Mouse (Mus musculus): ENCODE data around the gene Srgap1. TPM values are rescaled to one million over a fixed set of nuclear protein-coding genes. Genes with fewer than 3 reads are reported as not detected.

Srgap1 gene
- polyA plus RNA-seq, 1 experiment = 67.1 TPM

DNA sequence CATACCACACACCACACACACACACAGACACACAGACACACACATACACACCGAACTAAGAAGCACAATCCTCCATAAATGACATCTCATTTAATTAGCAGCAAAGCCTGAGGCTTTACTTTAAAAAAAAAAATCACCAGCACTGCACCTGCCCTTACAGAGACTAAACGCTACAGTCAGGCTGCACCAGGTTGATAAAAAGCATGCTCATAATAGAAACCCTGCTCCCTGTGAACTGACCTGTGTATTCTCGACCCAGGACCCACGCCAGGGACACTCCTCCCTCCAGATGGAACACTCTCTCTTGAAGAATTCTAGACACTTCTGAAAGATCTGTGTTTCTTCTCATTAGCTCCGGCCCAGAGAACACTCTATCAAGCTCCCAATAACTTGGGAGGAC, 52.5 kb downstream of the Srgap1 start:
- TF ChIP-seq POLR2A (IDR thresholded peaks at IDR 0.05; ENCODE audit: borderline replicate concordance, extremely low read depth, insufficient read depth, insufficient read length, poor library complexity, severe bottlenecking) (no peak), CTCF (IDR thresholded peaks at IDR 0.05; ENCODE audit: borderline replicate concordance, extremely low read depth, insufficient read depth, insufficient read length) (no peak)
- no peak for DNase-seq (ENCODE audit: low read depth)

DNA sequence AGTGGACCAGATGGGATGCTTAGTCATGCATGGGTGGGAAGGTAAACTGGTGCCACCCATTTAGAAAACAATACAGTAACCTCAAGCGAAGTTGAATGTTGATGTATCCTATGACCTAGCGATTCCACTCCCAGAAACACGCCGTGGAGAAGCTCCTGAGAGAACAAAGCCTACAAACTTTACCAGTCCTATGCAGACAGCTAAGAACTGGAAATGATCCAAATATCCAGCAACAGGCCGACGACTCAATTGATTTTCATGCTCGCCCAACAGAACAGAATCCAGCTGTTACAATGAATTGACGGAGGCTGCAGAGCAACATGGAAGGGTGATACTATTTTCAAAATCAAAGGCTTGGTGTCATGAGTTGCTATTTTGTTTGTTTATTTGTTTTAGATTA, 54.5 kb downstream of the Srgap1 start:
- no peak for DNase-seq (ENCODE audit: low read depth)
- no peak for TF ChIP-seq CTCF (IDR thresholded peaks at IDR 0.05; ENCODE audit: borderline replicate concordance, extremely low read depth, insufficient read depth, insufficient read length)
- TF ChIP-seq POLR2A (IDR thresholded peaks at IDR 0.05; ENCODE audit: borderline replicate concordance, extremely low read depth, insufficient read depth, insufficient read length, poor library complexity, severe bottlenecking) = no peak

DNA sequence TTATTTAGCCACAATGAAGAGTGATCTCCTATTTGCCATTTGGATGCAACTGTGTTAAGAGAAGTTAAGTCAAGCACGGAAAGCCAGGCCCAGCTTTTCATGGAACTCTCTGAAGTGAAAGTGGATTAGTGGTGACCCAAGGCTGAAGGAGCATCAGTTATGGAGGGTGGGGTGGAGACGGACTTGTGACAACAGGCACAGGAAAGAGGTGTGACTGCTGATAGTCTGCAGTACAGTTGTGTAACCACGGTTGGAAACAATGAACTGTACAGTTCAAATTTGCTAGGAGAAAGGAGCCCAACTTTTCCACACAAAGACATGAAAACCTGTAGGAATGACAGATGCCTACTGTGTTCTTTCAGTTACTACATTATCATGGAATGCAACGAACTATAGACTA, 60.1 kb downstream of the Srgap1 start:
- no peak for TF ChIP-seq POLR2A (IDR thresholded peaks at IDR 0.05; ENCODE audit: borderline replicate concordance, extremely low read depth, insufficient read depth, insufficient read length, poor library complexity, severe bottlenecking)
- TF ChIP-seq CTCF (IDR thresholded peaks at IDR 0.05; ENCODE audit: borderline replicate concordance, extremely low read depth, insufficient read depth, insufficient read length) = no peak
- no peak for DNase-seq (ENCODE audit: low read depth)

DNA sequence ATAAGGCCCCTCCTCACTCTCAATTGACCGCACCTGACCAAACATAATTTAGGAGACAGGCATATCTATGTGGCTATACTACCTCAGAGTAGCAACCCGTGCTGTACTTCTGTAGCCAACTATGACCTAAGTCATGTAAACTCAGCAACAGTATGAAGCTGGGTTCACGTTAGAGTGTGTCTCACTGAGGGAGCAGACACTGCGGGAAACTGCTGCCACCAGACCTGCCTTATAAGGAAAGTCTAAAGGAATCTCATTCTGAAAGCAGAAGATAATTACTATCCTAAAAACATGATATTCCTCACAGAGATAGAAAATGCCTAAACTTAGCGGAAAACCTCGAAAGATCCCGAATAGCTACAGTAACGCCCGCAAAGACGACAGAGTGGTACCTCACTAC, 62.2 kb downstream of the Srgap1 start:
- no peak for TF ChIP-seq POLR2A (IDR thresholded peaks at IDR 0.05; ENCODE audit: borderline replicate concordance, extremely low read depth, insufficient read depth, insufficient read length, poor library complexity, severe bottlenecking)
- TF ChIP-seq CTCF (IDR thresholded peaks at IDR 0.05; ENCODE audit: borderline replicate concordance, extremely low read depth, insufficient read depth, insufficient read length) = no peak
- DNase-seq (ENCODE audit: low read depth) = no peak

DNA sequence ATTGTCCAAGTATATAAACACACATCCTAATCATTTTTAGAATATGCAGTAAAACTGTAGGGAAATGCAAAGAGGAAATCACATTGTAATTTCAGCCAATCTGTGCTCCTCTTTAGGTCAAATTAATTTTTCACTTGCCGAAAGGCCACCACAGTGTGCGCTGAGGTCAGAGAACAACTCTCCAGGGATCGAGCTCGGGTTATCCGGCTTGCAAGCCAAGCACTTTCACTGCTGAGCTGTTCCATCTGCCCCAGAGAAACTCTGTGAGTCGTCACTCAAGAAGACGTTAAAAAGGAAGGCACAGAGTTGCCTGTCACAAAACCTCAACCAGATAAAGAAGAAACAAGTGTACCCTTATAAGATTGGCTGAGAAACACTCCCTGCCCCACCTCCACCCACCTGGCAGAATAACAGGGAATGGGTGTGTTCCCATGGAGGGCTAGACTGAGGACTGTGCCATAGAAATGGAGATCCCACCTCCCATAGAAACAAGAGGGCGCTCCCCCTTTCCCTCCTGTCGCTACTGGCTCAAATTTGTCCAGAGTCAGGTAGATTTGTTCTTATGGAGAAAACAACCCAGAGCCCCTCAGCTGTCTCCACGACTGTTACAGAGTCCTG, 63.0 kb downstream of the Srgap1 start:
- DNase-seq (ENCODE audit: low read depth) = no peak
- TF ChIP-seq CTCF (IDR thresholded peaks at IDR 0.05; ENCODE audit: borderline replicate concordance, extremely low read depth, insufficient read depth, insufficient read length) (no peak), POLR2A (IDR thresholded peaks at IDR 0.05; ENCODE audit: borderline replicate concordance, extremely low read depth, insufficient read depth, insufficient read length, poor library complexity, severe bottlenecking) (no peak)

DNA sequence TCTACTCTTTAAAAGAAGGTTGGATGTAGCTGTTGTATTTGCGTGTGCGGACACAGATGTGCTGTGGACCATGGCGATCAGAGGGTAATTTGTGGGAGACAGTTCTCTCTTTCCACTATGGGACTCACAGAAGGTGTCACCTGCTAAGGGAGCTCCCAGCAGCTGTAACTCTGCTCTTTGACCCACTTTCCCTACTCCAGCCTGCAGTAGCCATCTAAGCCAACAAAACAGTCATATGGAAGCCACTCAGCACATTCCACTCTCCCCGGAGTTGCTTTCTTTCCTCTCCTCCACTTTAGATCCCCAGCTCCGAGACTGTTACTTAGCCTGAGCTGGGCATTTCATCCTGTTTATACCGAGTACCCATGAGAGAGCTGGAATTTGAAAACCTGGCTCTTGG, 71.8 kb downstream of the Srgap1 start:
- no peak for DNase-seq (ENCODE audit: low read depth)

DNA sequence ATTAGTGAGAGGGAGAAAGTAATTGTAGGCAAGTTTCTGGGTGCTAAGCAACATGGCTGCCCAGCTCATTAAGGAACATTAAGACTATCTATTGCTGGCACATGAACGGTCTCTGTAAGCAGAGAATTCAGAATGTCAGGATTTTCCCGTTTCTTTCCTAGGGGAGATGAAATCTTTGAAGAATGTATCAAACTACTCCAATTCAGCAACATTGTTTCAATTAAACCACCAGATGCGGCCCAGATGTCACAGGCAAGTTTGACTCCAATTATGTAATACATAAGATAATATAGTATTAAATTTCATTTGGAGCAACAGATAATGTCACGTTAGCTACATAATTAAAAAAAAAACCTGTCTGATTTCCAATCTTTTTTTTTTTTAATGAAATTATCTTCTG, 72.5 kb downstream of the Srgap1 start:
- TF ChIP-seq POLR2A (IDR thresholded peaks at IDR 0.05; ENCODE audit: borderline replicate concordance, extremely low read depth, insufficient read depth, insufficient read length, poor library complexity, severe bottlenecking) = no peak
- TF ChIP-seq CTCF (IDR thresholded peaks at IDR 0.05; ENCODE audit: borderline replicate concordance, extremely low read depth, insufficient read depth, insufficient read length) = no peak
- no peak for DNase-seq (ENCODE audit: low read depth)

More for the DNA sequence above, 71.8 kb downstream of the Srgap1 start:
- TF ChIP-seq POLR2A (IDR thresholded peaks at IDR 0.05; ENCODE audit: borderline replicate concordance, extremely low read depth, insufficient read depth, insufficient read length, poor library complexity, severe bottlenecking) (no peak), CTCF (IDR thresholded peaks at IDR 0.05; ENCODE audit: borderline replicate concordance, extremely low read depth, insufficient read depth, insufficient read length) (no peak)

DNA sequence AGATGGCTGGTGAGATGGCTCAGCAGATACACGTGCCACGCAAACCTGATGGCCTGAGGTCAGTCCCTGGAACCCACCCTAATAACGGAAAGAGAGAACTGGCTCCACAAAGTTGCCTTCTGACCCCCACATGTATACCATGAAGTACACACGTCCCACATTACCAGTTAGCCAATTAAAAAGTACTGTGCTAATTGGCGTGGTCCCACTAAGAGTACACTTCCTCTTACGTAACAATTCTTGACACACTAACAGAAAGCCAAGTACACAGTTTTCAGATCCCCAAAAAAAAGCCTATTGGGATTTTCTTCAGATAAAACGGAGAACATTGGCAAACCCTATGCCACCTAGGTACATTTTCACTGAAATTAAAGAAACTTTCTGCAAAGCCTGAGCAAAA, 73.8 kb downstream of the Srgap1 start:
- no peak for DNase-seq (ENCODE audit: low read depth)

DNA sequence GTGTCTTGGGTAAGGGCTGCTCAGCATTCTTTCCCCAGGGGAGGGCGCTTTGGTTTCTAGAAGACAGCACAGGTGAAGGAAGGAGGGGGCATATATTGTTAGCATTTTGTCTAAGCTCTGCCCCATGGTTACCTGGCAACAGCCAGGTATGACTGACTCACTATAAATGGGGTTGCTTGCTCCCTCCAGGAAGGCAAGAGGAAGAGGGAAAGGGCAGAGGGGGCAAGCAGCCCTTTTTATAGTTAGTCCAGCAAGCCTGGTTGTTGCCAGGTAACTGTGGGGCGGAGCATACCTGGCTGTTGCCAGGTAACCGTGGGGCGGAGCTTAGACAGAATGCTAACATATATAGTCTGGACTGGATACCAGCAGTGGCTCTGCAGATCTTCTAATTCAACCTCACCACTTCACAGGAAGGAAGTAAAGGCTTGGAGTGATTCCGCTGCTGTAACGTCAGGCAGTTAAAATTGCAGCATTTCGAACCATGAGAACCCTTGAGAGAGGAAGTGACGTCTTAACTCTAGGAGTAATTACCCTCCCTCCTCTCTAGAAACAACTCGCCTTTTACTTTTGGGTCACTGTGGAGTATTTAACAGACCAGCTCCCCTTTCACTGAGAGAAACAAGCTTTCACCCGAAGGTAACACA, 74.7 kb downstream of the Srgap1 start:
- TF ChIP-seq POLR2A (IDR thresholded peaks at IDR 0.05; ENCODE audit: borderline replicate concordance, extremely low read depth, insufficient read depth, insufficient read length, poor library complexity, severe bottlenecking) (no peak), CTCF (IDR thresholded peaks at IDR 0.05; ENCODE audit: borderline replicate concordance, extremely low read depth, insufficient read depth, insufficient read length) (no peak)
- DNase-seq (ENCODE audit: low read depth) = no peak

More for the DNA sequence above, 73.8 kb downstream of the Srgap1 start:
- TF ChIP-seq POLR2A (IDR thresholded peaks at IDR 0.05; ENCODE audit: borderline replicate concordance, extremely low read depth, insufficient read depth, insufficient read length, poor library complexity, severe bottlenecking) = no peak
- TF ChIP-seq CTCF (IDR thresholded peaks at IDR 0.05; ENCODE audit: borderline replicate concordance, extremely low read depth, insufficient read depth, insufficient read length) = no peak

DNA sequence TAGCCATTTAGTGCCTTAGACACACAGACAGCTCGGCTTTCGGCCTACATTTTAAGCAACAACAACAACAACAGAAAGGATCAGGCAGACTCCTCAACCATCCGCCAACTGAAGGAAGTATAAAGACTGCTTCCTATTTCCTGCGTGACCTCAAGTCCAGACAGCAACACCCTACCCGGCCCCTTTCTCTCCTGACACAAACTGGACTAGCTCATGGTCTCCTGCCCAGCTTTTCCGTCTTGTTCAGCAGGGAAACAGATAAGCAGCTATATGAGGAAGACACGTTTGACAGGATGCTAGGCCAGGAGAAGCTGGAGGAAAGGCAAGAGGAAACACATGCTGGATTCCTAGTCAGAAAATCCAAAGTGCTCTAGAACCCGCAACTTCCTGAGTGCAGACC, 75.5 kb downstream of the Srgap1 start:
- no peak for DNase-seq (ENCODE audit: low read depth)
- TF ChIP-seq POLR2A (IDR thresholded peaks at IDR 0.05; ENCODE audit: borderline replicate concordance, extremely low read depth, insufficient read depth, insufficient read length, poor library complexity, severe bottlenecking) (no peak), CTCF (IDR thresholded peaks at IDR 0.05; ENCODE audit: borderline replicate concordance, extremely low read depth, insufficient read depth, insufficient read length) (no peak)

DNA sequence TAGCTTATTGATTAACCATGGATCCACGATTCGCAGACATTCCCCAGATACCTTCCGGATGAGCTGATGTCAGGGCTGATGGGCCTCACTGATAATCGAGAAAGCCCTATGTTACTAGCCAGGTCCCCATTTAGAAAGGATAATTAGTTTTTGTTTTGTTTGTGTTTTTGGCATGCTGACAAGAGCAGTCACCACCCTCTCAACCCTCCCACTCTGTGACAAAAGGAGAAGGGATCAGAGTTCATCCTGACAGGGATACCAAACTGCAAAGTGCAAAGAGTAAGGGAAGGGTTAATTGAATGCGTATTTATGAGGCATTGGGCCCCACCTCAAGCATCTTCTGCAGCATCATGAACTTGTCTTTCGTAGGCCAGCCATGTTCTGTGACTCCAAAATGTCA, 76.2 kb downstream of the Srgap1 start:
- TF ChIP-seq POLR2A (IDR thresholded peaks at IDR 0.05; ENCODE audit: borderline replicate concordance, extremely low read depth, insufficient read depth, insufficient read length, poor library complexity, severe bottlenecking) = no peak
- TF ChIP-seq CTCF (IDR thresholded peaks at IDR 0.05; ENCODE audit: borderline replicate concordance, extremely low read depth, insufficient read depth, insufficient read length) = no peak
- DNase-seq (ENCODE audit: low read depth) = no peak

DNA sequence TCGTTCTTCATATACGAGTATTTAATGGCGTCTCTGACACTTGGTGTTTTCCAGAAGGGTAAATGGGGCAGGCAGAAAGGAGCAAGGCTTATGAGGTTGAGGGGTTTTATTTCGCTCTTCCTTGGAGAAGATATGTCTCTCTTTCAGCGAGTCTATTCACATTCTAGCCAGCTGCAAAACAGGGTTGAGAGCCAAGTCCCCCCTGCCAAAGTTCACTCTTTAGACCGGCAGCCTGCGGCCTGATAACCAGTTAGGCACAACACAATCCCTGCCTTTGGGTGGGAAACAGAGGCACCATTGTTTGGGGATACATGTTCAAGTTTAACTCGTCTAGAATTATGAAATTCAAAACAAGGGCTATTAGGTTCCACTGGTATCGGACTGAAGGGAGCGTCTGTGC, 83.0 kb downstream of the Srgap1 start:
- DNase-seq (ENCODE audit: low read depth) = no peak
- TF ChIP-seq POLR2A (IDR thresholded peaks at IDR 0.05; ENCODE audit: borderline replicate concordance, extremely low read depth, insufficient read depth, insufficient read length, poor library complexity, severe bottlenecking) (no peak), CTCF (IDR thresholded peaks at IDR 0.05; ENCODE audit: borderline replicate concordance, extremely low read depth, insufficient read depth, insufficient read length) (no peak)

Data from brain, embryonic 14.5 days (tissue).